ENCODE assay signal across 19 mouse cellular contexts in the genomic region with DNA sequence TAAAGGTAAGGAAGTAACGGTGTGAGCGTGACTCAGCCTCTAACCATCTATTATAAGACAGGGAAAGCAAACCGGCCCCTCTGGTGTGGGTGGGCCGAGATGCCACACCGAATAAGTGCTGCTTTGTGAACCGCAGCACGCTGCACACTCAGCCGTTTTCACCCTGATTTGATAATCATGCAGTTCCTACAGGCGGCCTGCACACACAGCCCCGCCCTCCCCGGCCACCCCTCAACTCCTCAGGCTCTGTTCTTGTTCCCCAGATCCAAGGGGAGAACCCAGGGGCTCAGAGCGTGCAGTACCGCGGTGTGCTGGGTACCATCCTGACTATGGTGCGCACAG. TPM values are rescaled to one million over a fixed set of nuclear protein-coding genes. Genes with fewer than 3 reads are reported as not detected.
DNase-seq lines count a peak whose midpoint lies in the region; ATAC-seq and TF ChIP-seq lines count a peak whose summit lies in the region.
"Had no signal": no experiment of that assay in that cellular context is flagged by ENCODE, and none has a peak within 500 bp of the region (broad histone marks: within the 10 kb centered on the region; RNA-seq: fewer than 3 reads in every experiment).

No protein-coding gene starts in this region.

- H3K27ac ChIP-seq in hindbrain, embryonic 10.5 days = peak overlapping the region; percentile 45; the same call in 1 of the 2 replicates
- no peak overlapping the region for H3K27ac ChIP-seq in hindbrain, embryonic 13.5 days
- no peak overlapping the region for H3K27ac ChIP-seq in liver, postnatal 0 days (ENCODE audit: low read depth)
- H3K27ac ChIP-seq: hindbrain, embryonic 15.5 days; midbrain, embryonic 13.5 days; neural tube, embryonic 12.5 days had no signal

- WGBS in hindbrain, embryonic 10.5 days = 73% methylated on average over 15 of the region's 15 CpGs
- WGBS in hindbrain, embryonic 13.5 days = 69% methylated on average over 15 of the region's 15 CpGs
- 69% methylated on average over 15 of the region's 15 CpGs for WGBS in liver, postnatal 0 days (ENCODE audit: insufficient replicate concordance)

- H3K4me2 ChIP-seq in hindbrain, embryonic 13.5 days = no peak overlapping the region
- no peak overlapping the region for H3K4me2 ChIP-seq in liver, postnatal 0 days (ENCODE audit: low read depth, low read length)
- H3K4me2 ChIP-seq: hindbrain, embryonic 15.5 days; midbrain, embryonic 13.5 days; neural tube, embryonic 12.5 days had no signal

- H3K36me3 ChIP-seq in hindbrain, embryonic 10.5 days = no peaks in the 10 kb centered on the region
- H3K36me3 ChIP-seq in hindbrain, embryonic 13.5 days = no peaks in the 10 kb centered on the region
- H3K36me3 ChIP-seq in liver, postnatal 0 days (replicated peaks; ENCODE audit: insufficient read depth, low read length) = no peaks in the 10 kb centered on the region
- H3K36me3 ChIP-seq: hindbrain, embryonic 15.5 days; midbrain, embryonic 13.5 days; neural tube, embryonic 12.5 days had no signal

- no peak overlapping the region for H3K4me3 ChIP-seq in hindbrain, embryonic 10.5 days
- H3K4me3 ChIP-seq in hindbrain, embryonic 13.5 days = no peak overlapping the region
- no peak overlapping the region for H3K4me3 ChIP-seq in liver, postnatal 0 days (ENCODE audit: low read depth, low read length)
- H3K4me3 ChIP-seq: erythroblast, embryonic 14.5 days; hindbrain, embryonic 15.5 days; midbrain, embryonic 13.5 days; neural tube, embryonic 12.5 days had no signal

- ATAC-seq in hindbrain, embryonic 13.5 days (ENCODE audit: low FRiP score) = no peak
- no peak for ATAC-seq in liver, postnatal 0 days
- ATAC-seq: midbrain, embryonic 13.5 days had no signal

- H3K4me1 ChIP-seq in hindbrain, embryonic 10.5 days (replicated peaks) = peaks cover 11% of the 10 kb centered on the region; the same call in 1 of the 2 replicates
- H3K4me1 ChIP-seq in hindbrain, embryonic 13.5 days (replicated peaks) = peaks cover 9% of the 10 kb centered on the region; the same call in 1 of the 2 replicates
- H3K4me1 ChIP-seq in liver, postnatal 0 days (ENCODE audit: insufficient read depth) = peaks cover 2% of the 10 kb centered on the region; the same call in 1 of the 2 replicates
- H3K4me1 ChIP-seq: hindbrain, embryonic 15.5 days; midbrain, embryonic 13.5 days; neural tube, embryonic 12.5 days had no signal

- no peaks in the 10 kb centered on the region for H3K27me3 ChIP-seq in hindbrain, embryonic 10.5 days (ENCODE audit: insufficient read depth, poor library complexity, severe bottlenecking)
- no peaks in the 10 kb centered on the region for H3K27me3 ChIP-seq in hindbrain, embryonic 13.5 days
- no peaks in the 10 kb centered on the region for H3K27me3 ChIP-seq in liver, postnatal 0 days (ENCODE audit: insufficient read depth, low read length)
- H3K27me3 ChIP-seq: hindbrain, embryonic 15.5 days; midbrain, embryonic 13.5 days; neural tube, embryonic 12.5 days had no signal

- H3K9me3 ChIP-seq in hindbrain, embryonic 10.5 days = no peaks in the 10 kb centered on the region
- H3K9me3 ChIP-seq in hindbrain, embryonic 13.5 days = no peaks in the 10 kb centered on the region
- H3K9me3 ChIP-seq in liver, postnatal 0 days (ENCODE audit: low read length) = no peaks in the 10 kb centered on the region
- H3K9me3 ChIP-seq: hindbrain, embryonic 15.5 days; midbrain, embryonic 13.5 days; neural tube, embryonic 12.5 days had no signal

- intact Hi-C loops in gastrocnemius, postnatal 36 days (cut with DNase I) = loop anchor here (5.0 kb wide), 1 partner anchor 47 kb away; no protein-coding TSS in a partner anchor

- no peak for DNase-seq in hindbrain, embryonic 10.5 days (ENCODE audit: low spot score)
- DNase-seq in liver = peak; percentile 38
- DNase-seq in liver, postnatal 0 days = no peak
- DNase-seq in ZHBTc4 (ENCODE audit: low read depth, low spot score) = peak; percentile 36
- peak; percentile 43 for DNase-seq in retina, postnatal 1 day
- no peak for DNase-seq in gastrocnemius, postnatal 36 days
- DNase-seq in embryo, embryonic 11 days = no peak
- DNase-seq: cerebellum, adult 18-20 months; forebrain, postnatal 0 days; spleen, adult 18-20 months; thymus, adult 18-20 months had no signal

- no peak for TF ChIP-seq CTCF in liver, postnatal 0 days (IDR thresholded peaks at IDR 0.05; ENCODE audit: low read depth)

- H3K9ac ChIP-seq in hindbrain, embryonic 13.5 days = no peak overlapping the region
- no peak overlapping the region for H3K9ac ChIP-seq in liver, postnatal 0 days (replicated peaks)
- H3K9ac ChIP-seq: forebrain, postnatal 0 days; hindbrain, embryonic 15.5 days; midbrain, embryonic 13.5 days; neural tube, embryonic 12.5 days had no signal

- TF ChIP-seq EP300 in liver, postnatal 0 days (IDR thresholded peaks at IDR 0.05; ENCODE audit: low read depth) = no peak

RNA-seq across cellular contexts. Expression of a gene that starts 7.0 kb away (rescaled TPM):
- polyA plus RNA-seq in hindbrain, embryonic 10.5 days (2016; fragmentation: Nextera tagmentation; extraction: Ambion mirVana) = 0.09 TPM in 1 of 2 replicates, not detected in the other
- not detected in 2 replicates for polyA plus RNA-seq in hindbrain, embryonic 13.5 days (2015; fragmentation: Nextera tagmentation; extraction: Ambion mirVana)
- 0.08 and 0.21 TPM in 2 replicates for polyA plus RNA-seq in liver, postnatal 0 days (2015; fragmentation: Nextera tagmentation; extraction: Ambion mirVana)
- total RNA-seq in gastrocnemius, postnatal 36 days (2021) = 100 to 1,000 TPM; 173 to 239 TPM
- total RNA-seq: liver, adult 2 months had no signal
- polyA plus RNA-seq: C2C12; erythroblast, embryonic 14.5 days; forebrain, postnatal 0 days; hindbrain, embryonic 15.5 days; liver, adult 2 months; midbrain, embryonic 13.5 days; neural tube, embryonic 12.5 days had no signal

RNA-seq across cellular contexts. Expression of a gene that starts 13.3 kb away (rescaled TPM):
- 122 and 123 TPM in 2 replicates for polyA plus RNA-seq in hindbrain, embryonic 10.5 days (2016; fragmentation: Nextera tagmentation; extraction: Ambion mirVana)
- polyA plus RNA-seq in hindbrain, embryonic 13.5 days (2015; fragmentation: Nextera tagmentation; extraction: Ambion mirVana) = 75.2 and 78.6 TPM in 2 replicates
- 530 and 545 TPM in 2 replicates for polyA plus RNA-seq in liver, postnatal 0 days (2015; fragmentation: Nextera tagmentation; extraction: Ambion mirVana)
- 10 to 100 TPM; 29.8 to 36.9 TPM for total RNA-seq in gastrocnemius, postnatal 36 days (2021)

RNA-seq across cellular contexts. Expression of a gene that starts 35.0 kb away (rescaled TPM):
- 1.9 and 9.2 TPM in 2 replicates for polyA plus RNA-seq in hindbrain, embryonic 10.5 days (2016; fragmentation: Nextera tagmentation; extraction: Ambion mirVana)
- 4.4 and 8.5 TPM in 2 replicates for polyA plus RNA-seq in hindbrain, embryonic 13.5 days (2015; fragmentation: Nextera tagmentation; extraction: Ambion mirVana)
- 1.0 and 1.8 TPM in 2 replicates for polyA plus RNA-seq in liver, postnatal 0 days (2015; fragmentation: Nextera tagmentation; extraction: Ambion mirVana)
- not detected for total RNA-seq in gastrocnemius, postnatal 36 days (2021)
- polyA plus RNA-seq: erythroblast, embryonic 14.5 days; heart, embryonic 14.5 days had no signal

RNA-seq across cellular contexts. Expression of a gene that starts 57.1 kb away (rescaled TPM):
- 20.4 and 23.3 TPM in 2 replicates for polyA plus RNA-seq in hindbrain, embryonic 10.5 days (2016; fragmentation: Nextera tagmentation; extraction: Ambion mirVana)
- polyA plus RNA-seq in hindbrain, embryonic 13.5 days (2015; fragmentation: Nextera tagmentation; extraction: Ambion mirVana) = 15.8 and 17.2 TPM in 2 replicates
- polyA plus RNA-seq in liver, postnatal 0 days (2015; fragmentation: Nextera tagmentation; extraction: Ambion mirVana) = 11.9 and 12.4 TPM in 2 replicates
- 10 to 100 TPM in 1 of 2 experiments, 1 to 10 TPM in 1; 9.1 to 10.4 TPM for total RNA-seq in gastrocnemius, postnatal 36 days (2021)

Comparison
In these comparisons a context has a peak if more than half of its experiments do, and no peak if none do; other contexts are left out.
1. DNase-seq: peak in liver (single experiment), ZHBTc4 (single experiment) and retina, postnatal 1 day (single experiment); none in hindbrain, embryonic 10.5 days (single experiment), liver, postnatal 0 days (single experiment), gastrocnemius, postnatal 36 days (0 of 2) and embryo, embryonic 11 days (single experiment).